Mouse (Mus musculus) Muller cell, postnatal 12 days (primary cell): ENCODE data around the gene Vmn2r41.
"Not testable (repeated sequence)": the region's sequence is repeated elsewhere in the genome, so short reads cannot be mapped to it uniquely, and the experiment has no call there.

ENCODE experiments used
- DNase-seq: peaks from one replicate; pipeline ENCODE4 v3.0.0-alpha.2; 2015; ENCODE audit errors: inconsistent ontology term

Gene Vmn2r41

DNA sequence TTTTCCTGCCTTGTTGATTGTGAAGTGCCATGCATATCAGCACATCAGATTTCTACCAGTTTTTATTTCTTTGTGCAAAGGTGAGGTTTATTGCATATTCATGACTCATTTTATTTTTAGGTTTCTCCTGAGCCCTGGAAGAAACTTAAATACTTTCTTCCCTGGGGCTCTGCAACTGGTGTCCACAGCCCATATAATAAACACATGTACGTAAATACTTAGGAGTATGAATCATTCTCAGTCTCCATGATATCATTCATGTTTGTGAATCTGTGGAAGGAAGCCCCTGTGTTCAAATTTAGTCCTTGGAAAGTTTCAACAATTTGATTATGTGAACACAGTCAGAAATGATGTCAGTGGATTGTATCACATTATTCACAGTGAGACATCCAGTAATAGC, at the start of gene Vmn2r41:
TSS of gene Vmn2r41 (minus strand) at position 101 of the 400 bp plus-strand sequence.
- DNase-seq: not testable (repeated sequence)

DNA sequence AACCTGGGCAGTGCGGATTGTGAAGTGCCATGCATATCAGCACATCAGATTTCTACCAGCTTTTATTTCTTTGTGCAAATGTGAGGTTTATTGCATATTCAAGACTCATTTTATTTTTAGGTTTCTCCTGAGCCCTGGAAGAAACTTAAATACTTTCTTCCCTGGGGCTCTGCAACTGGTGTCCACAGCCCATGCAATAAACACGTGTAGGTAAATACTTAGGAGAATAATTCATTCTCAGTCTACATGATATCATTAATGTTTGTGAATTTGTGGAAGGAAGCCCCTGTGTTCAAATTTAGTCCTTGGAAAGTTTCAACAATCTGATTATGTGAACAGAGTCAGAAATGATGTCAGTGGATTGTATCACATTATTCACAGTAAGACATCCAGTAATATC, 38.8 kb upstream of the Vmn2r41 start, which contains the start of gene Vmn2r42:
TSS of gene Vmn2r42 (minus strand) at position 101 of the 400 bp plus-strand sequence.
- not testable (repeated sequence) for DNase-seq

GRCm38 (mm10) chr7:8092871-8093270, 68.6 kb downstream of the Vmn2r41 start:
- not testable (repeated sequence) for DNase-seq
